Mouse (Mus musculus): ENCODE measurements at regions not wholly inside any gene's neighbourhood (a gene's known extent, or its start where the extent isn't known, plus 50 kb on each side); places are given as distances from the start of the nearest gene placed in this dataset.

GRCm38 (mm10) chr5:4657982-4658381, 99.9 kb downstream of the Fzd1 start:
- no peak overlapping the region for H3K4me3 ChIP-seq (replicated peaks)
- H3K27me3 ChIP-seq (replicated peaks), result no peaks in the 10 kb centered on the region
- peaks cover 6% of the 10 kb centered on the region; the same call in 1 of the 2 replicates for H3K9me3 ChIP-seq
- no peaks in the 10 kb centered on the region for H3K4me1 ChIP-seq
- H3K36me3 ChIP-seq (replicated peaks; ENCODE audit: low read length), result no peaks in the 10 kb centered on the region
- TF ChIP-seq GATA1 (IDR thresholded peaks at IDR 0.05; ENCODE audit: borderline replicate concordance, low read length) (no peak), FLI1 (IDR thresholded peaks at IDR 0.05; ENCODE audit: low read length) (no peak)

- Histone ChIP-seq H3K4me1 (no peaks in the 10 kb centered on the region), H3K36me3 (replicated peaks; ENCODE audit: low read length) (no peaks in the 10 kb centered on the region), H3K4me3 (replicated peaks) (no peak overlapping the region), H3K27me3 (replicated peaks) (no peaks in the 10 kb centered on the region), H3K9me3 (peaks cover 6% of the 10 kb centered on the region; the same call in 1 of the 2 replicates)
- TF ChIP-seq FLI1 (IDR thresholded peaks at IDR 0.05; ENCODE audit: low read length) (no peak), GATA1 (IDR thresholded peaks at IDR 0.05; ENCODE audit: borderline replicate concordance, low read length) (no peak)
Observed at GRCm38 (mm10) chr5:4654186-4654585, 103.6 kb downstream of the Fzd1 start.

GRCm38 (mm10) chr5:4651167-4651955, 106.5 kb downstream of the Fzd1 start:
- Histone ChIP-seq H3K4me1 (no peaks in the 10 kb centered on the region), H3K9me3 (peaks cover 3% of the 10 kb centered on the region; the same call in 1 of the 2 replicates), H3K36me3 (replicated peaks; ENCODE audit: low read length) (no peaks in the 10 kb centered on the region), H3K4me3 (replicated peaks) (no peak overlapping the region), H3K27me3 (replicated peaks) (no peaks in the 10 kb centered on the region)
- TF ChIP-seq FLI1 (IDR thresholded peaks at IDR 0.05; ENCODE audit: low read length) (no peak), GATA1 (IDR thresholded peaks at IDR 0.05; ENCODE audit: borderline replicate concordance, low read length) (no peak)

GRCm38 (mm10) chr5:4650709-4651108, 107.1 kb downstream of the Fzd1 start:
- Histone ChIP-seq H3K4me3 (replicated peaks) (no peak overlapping the region), H3K36me3 (replicated peaks; ENCODE audit: low read length) (no peaks in the 10 kb centered on the region), H3K27me3 (replicated peaks) (no peaks in the 10 kb centered on the region), H3K4me1 (no peaks in the 10 kb centered on the region), H3K9me3 (no peaks in the 10 kb centered on the region)
- TF ChIP-seq GATA1 (IDR thresholded peaks at IDR 0.05; ENCODE audit: borderline replicate concordance, low read length), result no peak
- TF ChIP-seq FLI1 (IDR thresholded peaks at IDR 0.05; ENCODE audit: low read length), result no peak

GRCm38 (mm10) chr5:4649858-4650556, 107.8 kb downstream of the Fzd1 start:
- TF ChIP-seq GATA1 (IDR thresholded peaks at IDR 0.05; ENCODE audit: borderline replicate concordance, low read length), result no peak
- no peak for TF ChIP-seq FLI1 (IDR thresholded peaks at IDR 0.05; ENCODE audit: low read length)
- no peak overlapping the region for H3K4me3 ChIP-seq (replicated peaks)
- no peaks in the 10 kb centered on the region for H3K9me3 ChIP-seq
- H3K4me1 ChIP-seq, result no peaks in the 10 kb centered on the region
- no peaks in the 10 kb centered on the region for H3K27me3 ChIP-seq (replicated peaks)
- no peaks in the 10 kb centered on the region for H3K36me3 ChIP-seq (replicated peaks; ENCODE audit: low read length)

- H3K4me1 ChIP-seq, result no peaks in the 10 kb centered on the region
- H3K4me3 ChIP-seq (replicated peaks), result no peak overlapping the region
- H3K27me3 ChIP-seq (replicated peaks), result no peaks in the 10 kb centered on the region
- no peaks in the 10 kb centered on the region for H3K9me3 ChIP-seq
- TF ChIP-seq GATA1 (IDR thresholded peaks at IDR 0.05; ENCODE audit: borderline replicate concordance, low read length) (no peak), FLI1 (IDR thresholded peaks at IDR 0.05; ENCODE audit: low read length) (no peak)
- no peaks in the 10 kb centered on the region for H3K36me3 ChIP-seq (replicated peaks; ENCODE audit: low read length)
Observed at GRCm38 (mm10) chr5:4641041-4641440, 116.8 kb downstream of the Fzd1 start.

- Histone ChIP-seq H3K9me3 (peaks cover 6% of the 10 kb centered on the region; the same call in 1 of the 2 replicates), H3K4me1 (no peaks in the 10 kb centered on the region), H3K36me3 (replicated peaks; ENCODE audit: low read length) (no peaks in the 10 kb centered on the region), H3K4me3 (replicated peaks) (no peak overlapping the region), H3K27me3 (replicated peaks) (no peaks in the 10 kb centered on the region)
- no peak for TF ChIP-seq GATA1 (IDR thresholded peaks at IDR 0.05; ENCODE audit: borderline replicate concordance, low read length)
- TF ChIP-seq FLI1 (IDR thresholded peaks at IDR 0.05; ENCODE audit: low read length), result no peak
Observed at GRCm38 (mm10) chr5:4633763-4634162, 124.1 kb downstream of the Fzd1 start.

GRCm38 (mm10) chr5:4625206-4625605, 132.6 kb downstream of the Fzd1 start:
- TF ChIP-seq GATA1 (IDR thresholded peaks at IDR 0.05; ENCODE audit: borderline replicate concordance, low read length) (no peak), FLI1 (IDR thresholded peaks at IDR 0.05; ENCODE audit: low read length) (no peak)
- Histone ChIP-seq H3K4me1 (no peaks in the 10 kb centered on the region), H3K36me3 (replicated peaks; ENCODE audit: low read length) (no peaks in the 10 kb centered on the region), H3K4me3 (replicated peaks) (no peak overlapping the region), H3K27me3 (replicated peaks) (no peaks in the 10 kb centered on the region), H3K9me3 (no peaks in the 10 kb centered on the region)

- TF ChIP-seq FLI1 (IDR thresholded peaks at IDR 0.05; ENCODE audit: low read length) (no peak), GATA1 (IDR thresholded peaks at IDR 0.05; ENCODE audit: borderline replicate concordance, low read length) (no peak)
- H3K27me3 ChIP-seq (replicated peaks), result no peaks in the 10 kb centered on the region
- H3K4me1 ChIP-seq, result no peaks in the 10 kb centered on the region
- no peaks in the 10 kb centered on the region for H3K36me3 ChIP-seq (replicated peaks; ENCODE audit: low read length)
- no peak overlapping the region for H3K4me3 ChIP-seq (replicated peaks)
- H3K9me3 ChIP-seq, result no peaks in the 10 kb centered on the region
Observed at GRCm38 (mm10) chr5:4623625-4624024, 134.2 kb downstream of the Fzd1 start.
